Mouse (Mus musculus) hindbrain, embryonic 15.5 days (tissue): ENCODE results near the gene Rras2. TPM values are rescaled to one million over a fixed set of nuclear protein-coding genes. Genes with fewer than 3 reads are reported as not detected.

ENCODE experiments used
- ATAC-seq: fragments of 200-750 bp; cut with Nextera tagmentation; 2 replicates; pipeline ENCODE4 v1.8.0; 2017; ENCODE audit warnings: low read depth, moderate number of reproducible peaks, moderate TSS enrichment; ENCODE audit not compliant: low FRiP score
- H3K27ac ChIP-seq: fragments of 300-500 bp; sonication (generic); replicated peaks from 2 replicates; pipeline ENCODE4 v1.5.1; 2015; ENCODE audit warnings: mild to moderate bottlenecking, inconsistent platforms
- H3K27me3 ChIP-seq: fragments of 300-500 bp; sonication (generic); 2 replicates; pipeline ENCODE4 v1.6.1; 2015; ENCODE audit warnings: control low read depth, inconsistent platforms
- H3K36me3 ChIP-seq: fragments of 300-500 bp; sonication (generic); 2 replicates; pipeline ENCODE4 v1.6.1; 2015; ENCODE audit warnings: control low read depth, inconsistent platforms
- H3K4me1 ChIP-seq: fragments of 300-500 bp; sonication (generic); replicated peaks from 2 replicates; pipeline ENCODE4 v1.6.1; 2015; ENCODE audit warnings: control low read depth, inconsistent platforms
- H3K4me2 ChIP-seq: fragments of 300-500 bp; sonication (generic); 2 replicates; pipeline ENCODE4 v1.6.1; 2015; ENCODE audit warnings: moderate library complexity, mild to moderate bottlenecking, inconsistent platforms
- H3K4me3 ChIP-seq: fragments of 300-500 bp; sonication (generic); 2 replicates; pipeline ENCODE4 v1.5.1; 2015; ENCODE audit warnings: mild to moderate bottlenecking, inconsistent platforms
- H3K9ac ChIP-seq: fragments of 300-500 bp; sonication (generic); 2 replicates; pipeline ENCODE4 v1.6.1; 2015; ENCODE audit warnings: inconsistent platforms
- H3K9me3 ChIP-seq: fragments of 300-500 bp; sonication (generic); 2 replicates; pipeline ENCODE4 v1.6.1; 2016; ENCODE audit warnings: control low read depth, inconsistent platforms
- WGBS: fragments of 180-500 bp; shearing (Covaris S2); methylation state at CpG from one replicate; pipeline ENCODE4 v1.1.7; 2015; 5-methylcytosine and 5-hydroxymethylcytosine counted together
- polyA plus RNA-seq: library from polyadenylated mRNA; unstranded; fragments of >200 nt; fragmentation: Nextera tagmentation; extraction: Ambion mirVana; gene quantifications from 2 replicates; pipeline ENCODE4 v1.2.1, GENCODE M21; 2015

Gene Rras2
- polyA plus RNA-seq, 1 experiment from 2014 or later, result 19.3 TPM

DNA sequence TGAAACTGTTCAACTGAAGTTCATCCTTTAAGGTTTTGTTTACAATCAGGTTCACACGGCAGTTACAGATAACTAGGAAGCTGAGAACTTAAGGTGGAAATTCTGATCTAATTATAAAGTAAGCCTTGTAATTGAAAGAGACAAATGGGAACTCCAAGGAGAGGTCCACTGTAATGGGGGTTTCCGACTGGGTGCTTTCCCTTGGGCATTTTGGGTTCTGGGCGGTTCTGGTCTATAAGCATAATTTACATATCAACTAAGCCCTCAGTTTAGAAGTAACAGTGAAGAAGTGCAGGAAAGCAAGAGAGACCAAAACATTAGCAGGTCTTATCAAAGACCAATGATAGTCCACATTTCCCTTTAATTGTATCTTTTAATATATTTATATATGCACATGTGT, 33.8 kb downstream of the Rras2 start:
- H3K9me3 ChIP-seq, result no peaks in the 10 kb centered on the region
- H3K4me1 ChIP-seq, result peaks cover 6% of the 10 kb centered on the region; the same call in 1 of the 2 replicates
- H3K4me3 ChIP-seq, result no peak overlapping the region
- 67% methylated on average over 3 of the region's 3 CpGs for WGBS
- no peak for ATAC-seq
- H3K27ac ChIP-seq, result no peak overlapping the region
- no peak overlapping the region for H3K4me2 ChIP-seq
- no peaks in the 10 kb centered on the region for H3K27me3 ChIP-seq
- H3K36me3 ChIP-seq, result no peaks in the 10 kb centered on the region
- no peak overlapping the region for H3K9ac ChIP-seq

DNA sequence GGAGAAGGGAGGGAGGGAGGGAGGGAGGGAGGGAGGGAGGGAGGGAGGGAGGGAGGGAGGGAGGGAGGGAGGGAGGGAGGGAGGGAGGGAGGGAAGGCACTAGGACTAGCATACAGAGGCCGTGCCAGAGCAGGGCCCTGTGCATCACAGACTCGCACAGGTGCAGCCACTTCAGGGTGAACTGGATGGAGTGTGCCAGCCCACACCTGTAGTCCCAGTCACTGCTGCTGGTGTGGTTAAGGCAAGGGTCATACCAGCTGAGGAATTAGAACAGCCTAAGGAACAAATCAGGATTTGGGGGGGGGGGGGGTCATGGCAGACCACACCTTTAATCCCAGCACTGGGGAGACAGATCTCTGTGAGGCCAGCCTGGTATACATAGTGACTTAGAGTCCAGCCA, 34.5 kb downstream of the Rras2 start:
- H3K4me2 ChIP-seq, result no peak overlapping the region
- no peak for ATAC-seq
- H3K9me3 ChIP-seq, result no peaks in the 10 kb centered on the region
- H3K36me3 ChIP-seq, result no peaks in the 10 kb centered on the region
- no peak overlapping the region for H3K27ac ChIP-seq
- H3K9ac ChIP-seq, result no peak overlapping the region
- 75% methylated on average over 2 of the region's 2 CpGs for WGBS
- no peaks in the 10 kb centered on the region for H3K27me3 ChIP-seq
- H3K4me3 ChIP-seq, result no peak overlapping the region
- peaks cover 5% of the 10 kb centered on the region; the same call in 1 of the 2 replicates for H3K4me1 ChIP-seq

DNA sequence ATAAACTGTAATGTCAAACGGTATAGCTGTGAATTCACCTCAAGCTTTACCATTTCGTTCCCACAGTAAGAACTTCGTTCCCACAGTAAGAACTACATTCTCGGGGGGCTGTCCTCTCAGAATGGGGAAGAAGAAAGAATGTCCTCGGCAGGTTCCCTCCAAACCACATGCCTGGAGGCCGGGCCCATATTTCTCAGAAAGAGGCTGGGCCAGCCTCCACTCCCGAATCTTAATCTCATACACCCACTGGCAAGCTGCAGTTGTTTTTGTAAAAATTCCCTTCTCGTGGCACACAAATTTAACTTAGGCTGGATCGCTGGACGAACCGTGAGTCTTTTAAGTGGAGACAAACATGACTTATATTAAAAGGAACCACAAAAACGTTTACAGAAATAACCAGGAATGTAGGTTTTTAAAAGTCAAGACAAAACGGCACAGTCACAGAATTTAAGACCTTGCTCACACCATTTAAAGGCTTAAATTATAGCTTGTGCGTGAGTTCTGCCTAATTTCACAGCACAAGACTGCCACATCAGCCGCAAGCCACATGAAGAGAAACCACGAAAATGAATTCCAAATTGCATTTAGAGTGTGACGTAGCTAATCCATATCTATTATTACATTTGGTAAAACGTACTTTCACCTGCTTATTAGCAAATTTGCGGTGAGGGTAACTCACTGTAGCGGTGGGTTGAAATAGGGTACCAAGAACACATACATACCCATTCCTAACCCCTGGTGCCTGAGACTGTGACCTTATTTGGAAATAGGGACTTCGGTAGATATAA, 35.8 kb downstream of the Rras2 start:
- Histone ChIP-seq H3K9ac (no peak overlapping the region), H3K4me1 (no peaks in the 10 kb centered on the region), H3K4me3 (no peak overlapping the region), H3K27ac (no peak overlapping the region), H3K9me3 (no peaks in the 10 kb centered on the region), H3K27me3 (no peaks in the 10 kb centered on the region), H3K36me3 (no peaks in the 10 kb centered on the region), H3K4me2 (no peak overlapping the region)
- WGBS, result 87% methylated on average over 21 of the region's 21 CpGs
- no peak for ATAC-seq

DNA sequence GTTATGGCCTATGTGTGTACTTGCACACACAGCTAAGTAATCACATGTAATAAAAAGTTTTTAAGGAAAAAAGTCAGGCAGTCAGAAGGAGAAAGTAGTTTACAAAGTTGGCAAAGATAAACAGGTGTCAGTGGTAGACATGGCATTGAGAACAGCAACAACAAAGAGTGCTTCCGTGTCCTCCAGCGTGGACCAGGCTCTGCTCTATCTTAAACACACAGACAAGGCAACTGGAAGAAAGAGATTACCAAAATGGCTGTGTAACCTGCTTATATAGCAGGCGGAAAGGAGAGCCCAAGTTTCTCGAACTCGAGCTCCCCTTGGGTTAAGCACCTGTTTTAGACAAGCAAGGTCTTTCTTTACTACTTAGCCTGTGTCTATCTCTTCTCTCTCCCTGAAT, 37.3 kb downstream of the Rras2 start:
- no peak for ATAC-seq

DNA sequence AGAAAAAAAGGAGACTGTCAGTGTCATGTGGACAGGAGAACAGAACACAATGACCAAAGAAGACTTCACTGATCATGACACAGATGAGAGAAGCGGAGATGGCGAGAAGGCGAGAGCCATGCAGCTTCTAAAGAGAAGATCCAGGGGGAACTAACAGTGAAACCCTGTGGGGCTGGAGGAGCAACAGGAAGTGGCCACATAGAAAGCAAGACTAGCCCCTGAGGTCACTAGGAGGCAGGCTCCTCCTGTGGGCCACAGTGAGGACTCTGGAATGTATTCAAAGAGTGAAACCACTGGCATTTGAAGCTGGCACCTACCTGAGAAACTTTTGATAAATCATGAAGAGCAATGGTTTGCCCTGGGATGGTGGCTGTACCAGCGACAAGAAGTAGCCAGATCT, 38.2 kb downstream of the Rras2 start:
- H3K9ac ChIP-seq, result no peak overlapping the region
- no peaks in the 10 kb centered on the region for H3K9me3 ChIP-seq
- ATAC-seq, result no peak
- no peak overlapping the region for H3K4me3 ChIP-seq
- no peaks in the 10 kb centered on the region for H3K27me3 ChIP-seq
- WGBS, result 89% methylated on average over 4 of the region's 4 CpGs
- H3K27ac ChIP-seq, result no peak overlapping the region
- no peak overlapping the region for H3K4me2 ChIP-seq
- no peaks in the 10 kb centered on the region for H3K36me3 ChIP-seq
- no peaks in the 10 kb centered on the region for H3K4me1 ChIP-seq

More for the DNA sequence above, 37.3 kb downstream of the Rras2 start:
- Histone ChIP-seq H3K36me3 (no peaks in the 10 kb centered on the region), H3K27me3 (no peaks in the 10 kb centered on the region), H3K4me1 (no peaks in the 10 kb centered on the region), H3K9me3 (no peaks in the 10 kb centered on the region), H3K27ac (no peak overlapping the region), H3K4me3 (no peak overlapping the region), H3K4me2 (no peak overlapping the region), H3K9ac (no peak overlapping the region)
- WGBS, result 97% methylated on average over 5 of the region's 5 CpGs

DNA sequence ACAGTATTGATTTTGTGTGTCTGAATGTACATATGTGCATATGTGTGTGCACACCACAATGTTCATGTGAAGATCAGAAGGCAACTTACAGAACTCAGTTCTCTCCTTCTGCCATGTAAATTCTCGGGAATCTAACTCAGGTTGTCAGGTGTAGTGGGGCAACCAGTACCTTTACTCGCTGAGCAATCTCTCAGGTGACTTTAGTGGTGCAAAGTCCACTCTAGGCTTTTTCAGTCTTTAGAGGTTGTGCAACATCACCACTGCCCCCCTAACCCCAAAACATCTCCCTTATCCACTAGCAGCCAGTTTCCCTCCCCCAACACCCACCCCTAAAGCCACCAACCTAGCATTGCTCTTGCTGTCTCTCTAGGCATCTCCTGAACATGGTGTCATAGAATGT, 43.0 kb downstream of the Rras2 start:
- WGBS, result 79% methylated on average over 2 of the region's 2 CpGs
- H3K27me3 ChIP-seq, result no peaks in the 10 kb centered on the region
- no peak overlapping the region for H3K4me2 ChIP-seq
- no peaks in the 10 kb centered on the region for H3K36me3 ChIP-seq
- H3K27ac ChIP-seq, result no peak overlapping the region
- no peak overlapping the region for H3K9ac ChIP-seq
- no peak for ATAC-seq
- no peaks in the 10 kb centered on the region; the same call in 1 of the 2 replicates for H3K4me1 ChIP-seq
- H3K4me3 ChIP-seq, result no peak overlapping the region
- H3K9me3 ChIP-seq, result no peaks in the 10 kb centered on the region

DNA sequence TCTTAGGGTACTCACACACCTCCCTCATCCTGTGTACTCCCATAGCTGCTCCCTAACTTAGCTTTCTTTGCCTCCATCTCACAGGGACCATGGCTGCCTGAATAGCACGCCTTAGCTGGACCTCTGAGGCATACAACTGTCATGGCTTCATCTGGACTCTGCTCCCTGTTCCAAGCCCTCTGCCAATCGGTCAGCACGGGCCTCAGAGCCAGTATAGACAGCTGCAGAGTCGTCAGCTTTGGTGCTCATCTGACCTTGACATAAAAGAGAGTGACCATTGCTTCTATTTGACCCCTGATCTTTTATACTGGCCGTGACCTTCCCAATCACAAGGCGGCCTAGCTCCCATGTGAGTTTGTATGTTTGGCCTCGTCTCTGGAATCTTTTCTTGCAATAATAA, 43.4 kb downstream of the Rras2 start:
- H3K4me3 ChIP-seq, result no peak overlapping the region
- WGBS, result 51% methylated on average over 7 of the region's 7 CpGs
- ATAC-seq, result no peak
- no peaks in the 10 kb centered on the region for H3K27me3 ChIP-seq
- no peak overlapping the region for H3K4me2 ChIP-seq
- no peaks in the 10 kb centered on the region for H3K9me3 ChIP-seq
- no peak overlapping the region for H3K27ac ChIP-seq
- no peak overlapping the region for H3K9ac ChIP-seq
- H3K4me1 ChIP-seq, result no peaks in the 10 kb centered on the region; the same call in 1 of the 2 replicates
- H3K36me3 ChIP-seq, result no peaks in the 10 kb centered on the region

DNA sequence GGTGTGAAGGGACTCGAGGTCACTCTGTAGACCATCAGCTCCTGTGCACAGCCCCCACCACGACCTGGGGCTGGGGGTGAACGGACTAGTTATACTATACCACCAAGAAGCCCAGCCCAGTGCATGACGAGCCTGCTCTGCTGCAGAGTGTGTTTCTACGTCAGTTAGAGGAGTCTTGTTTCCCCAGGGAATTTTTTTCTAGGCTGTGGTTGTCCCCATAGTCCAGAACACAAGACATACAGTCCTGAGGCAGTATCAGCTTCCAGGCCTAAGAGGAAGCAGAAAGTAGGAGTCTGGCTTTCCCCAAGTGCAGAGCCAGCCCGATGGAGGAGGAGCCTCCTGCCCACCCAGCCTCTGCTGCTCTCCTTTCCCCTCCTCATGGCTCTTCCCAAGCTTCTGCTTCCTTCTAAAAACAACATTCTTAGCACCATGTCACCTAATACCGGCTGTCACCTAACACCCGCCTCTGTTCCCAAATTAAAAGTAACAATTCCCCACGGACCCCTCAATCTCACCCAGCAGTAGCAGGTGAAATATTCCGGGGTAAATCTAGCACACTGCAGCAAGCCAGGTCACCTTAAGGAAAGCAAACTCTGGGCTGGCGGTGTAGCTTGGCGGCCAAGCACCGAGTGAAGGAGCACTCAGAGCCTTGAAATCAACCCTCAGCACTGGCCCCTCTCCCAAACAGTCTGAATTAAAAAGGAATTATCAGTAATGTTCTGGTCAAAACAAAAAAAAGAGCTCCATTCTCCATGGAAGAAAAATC, 45.5 kb downstream of the Rras2 start:
- Histone ChIP-seq H3K27ac (no peak overlapping the region), H3K9me3 (no peaks in the 10 kb centered on the region), H3K27me3 (no peaks in the 10 kb centered on the region), H3K4me2 (no peak overlapping the region), H3K9ac (no peak overlapping the region), H3K36me3 (no peaks in the 10 kb centered on the region), H3K4me3 (no peak overlapping the region), H3K4me1 (no peaks in the 10 kb centered on the region; the same call in 1 of the 2 replicates)
- no peak for ATAC-seq
- 42% methylated on average over 13 of the region's 13 CpGs for WGBS

DNA sequence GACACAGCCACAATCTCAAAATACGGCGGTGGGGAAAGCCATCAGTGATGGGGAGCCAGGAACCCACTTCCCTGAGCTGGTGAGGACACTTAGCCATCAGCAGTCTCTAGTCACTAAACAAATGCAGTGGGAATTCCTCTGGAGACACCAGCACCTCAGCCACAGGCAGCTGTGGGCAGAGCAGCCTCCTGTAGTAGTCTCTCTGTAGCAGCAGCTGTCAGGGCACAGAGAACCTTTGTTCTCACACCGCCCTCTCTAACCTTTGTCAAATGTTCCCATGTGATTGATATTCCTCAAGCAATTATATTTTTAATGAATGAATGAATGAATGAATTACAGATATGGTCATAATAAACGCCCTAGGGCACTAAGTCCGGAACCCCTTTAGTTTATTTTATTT, 46.2 kb downstream of the Rras2 start:
- WGBS, result 70% methylated on average over 5 of the region's 5 CpGs

DNA sequence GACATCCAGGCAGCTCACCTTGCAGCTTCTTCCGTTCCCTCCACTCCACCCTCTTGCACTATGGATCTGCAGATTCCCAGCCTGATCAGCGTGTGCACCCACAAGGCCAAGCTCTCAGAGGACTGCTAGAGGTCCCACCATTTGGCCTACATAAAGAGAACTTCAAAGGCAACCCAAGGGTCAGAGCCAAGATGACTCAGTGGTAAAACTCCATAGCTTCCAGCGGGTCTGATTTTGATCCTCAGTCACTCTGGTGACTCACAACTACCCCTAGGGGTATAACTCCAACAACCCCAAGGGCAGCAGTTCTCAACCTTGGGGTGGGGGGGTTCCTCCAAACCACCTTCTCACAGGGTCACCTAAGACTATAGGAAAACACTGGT, 47.1 kb downstream of the Rras2 start:
- no peak for ATAC-seq
- no peaks in the 10 kb centered on the region for H3K36me3 ChIP-seq
- no peak overlapping the region for H3K4me2 ChIP-seq
- no peak overlapping the region for H3K27ac ChIP-seq
- no peak overlapping the region for H3K4me3 ChIP-seq
- H3K9ac ChIP-seq, result no peak overlapping the region
- no peaks in the 10 kb centered on the region for H3K27me3 ChIP-seq
- 88% methylated on average over 3 of the region's 3 CpGs for WGBS
- H3K9me3 ChIP-seq, result no peaks in the 10 kb centered on the region
- H3K4me1 ChIP-seq, result peaks cover 13% of the 10 kb centered on the region

More for the DNA sequence above, 46.2 kb downstream of the Rras2 start:
- Histone ChIP-seq H3K36me3 (no peaks in the 10 kb centered on the region), H3K9me3 (no peaks in the 10 kb centered on the region), H3K27me3 (no peaks in the 10 kb centered on the region), H3K4me1 (peaks cover 6% of the 10 kb centered on the region), H3K4me2 (no peak overlapping the region), H3K27ac (no peak overlapping the region), H3K4me3 (no peak overlapping the region), H3K9ac (no peak overlapping the region)
- ATAC-seq, result no peak

DNA sequence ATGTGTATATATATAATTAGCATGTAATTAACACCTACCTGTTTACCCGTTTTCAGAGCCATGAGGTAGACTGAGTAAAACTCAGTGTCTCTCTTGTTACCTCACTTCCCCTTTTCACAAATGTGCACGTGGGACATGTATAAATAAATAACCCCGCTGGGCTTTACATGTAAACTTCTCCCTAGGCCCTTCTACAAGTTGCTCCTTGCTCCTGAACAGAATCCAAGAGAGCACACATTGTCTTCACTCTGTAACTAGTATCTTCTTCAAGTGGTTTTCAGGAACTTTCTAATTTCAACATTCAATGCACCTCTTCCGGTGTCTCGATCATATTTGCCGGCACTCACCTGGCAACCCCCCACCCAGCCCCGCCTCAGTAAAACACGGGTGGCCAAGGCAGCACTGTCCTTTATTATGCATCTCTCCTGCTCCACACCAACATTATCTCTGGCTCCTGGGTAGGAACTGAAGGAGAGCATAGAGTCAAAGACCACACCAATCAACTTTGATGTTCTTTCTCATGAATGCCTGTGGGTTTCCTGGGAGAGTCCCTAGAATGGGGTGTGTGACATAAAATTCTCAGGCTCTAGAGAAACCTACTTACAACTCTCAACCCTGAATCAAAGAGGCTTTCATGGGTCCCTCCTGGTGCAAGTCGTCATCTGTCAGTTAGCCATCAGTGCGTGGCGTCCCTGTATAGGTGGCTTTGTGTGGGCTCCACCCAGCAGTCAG, 47.7 kb downstream of the Rras2 start:
- 90% methylated on average over 11 of the region's 11 CpGs for WGBS
- Histone ChIP-seq H3K4me1 (peaks cover 13% of the 10 kb centered on the region), H3K9ac (no peak overlapping the region), H3K4me3 (no peak overlapping the region), H3K9me3 (no peaks in the 10 kb centered on the region), H3K36me3 (no peaks in the 10 kb centered on the region), H3K27me3 (no peaks in the 10 kb centered on the region), H3K4me2 (no peak overlapping the region), H3K27ac (no peak overlapping the region)
- no peak for ATAC-seq

DNA sequence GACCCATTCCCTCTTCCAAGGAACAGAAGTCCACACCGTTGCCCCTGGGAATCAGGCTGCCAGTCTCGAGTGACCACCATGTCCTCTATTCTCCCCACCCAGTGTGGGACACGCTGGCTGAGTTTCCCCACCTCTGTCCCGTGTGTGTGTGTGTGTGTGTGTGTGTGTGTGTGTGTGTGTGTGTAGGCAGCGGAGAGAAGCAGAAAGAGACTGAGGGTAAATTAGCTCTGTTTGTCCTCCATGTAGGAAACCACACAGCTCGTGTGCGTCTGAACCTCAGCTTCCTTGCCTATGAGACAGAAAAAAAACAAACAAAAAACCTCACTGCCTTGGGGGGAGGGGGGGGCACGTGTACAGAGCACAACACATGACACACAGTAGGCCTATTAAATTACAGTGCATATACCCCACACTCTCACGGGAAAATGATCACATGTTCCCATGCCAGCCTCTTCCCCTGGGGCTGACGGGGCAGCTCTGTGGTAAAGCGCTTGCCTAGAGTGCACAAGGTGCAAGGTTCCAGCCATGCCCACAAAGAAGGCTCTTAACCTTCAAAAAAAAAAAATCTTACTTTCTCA, 48.5 kb downstream of the Rras2 start:
- WGBS, result 82% methylated on average over 11 of the region's 11 CpGs
- no peak for ATAC-seq
- Histone ChIP-seq H3K27me3 (no peaks in the 10 kb centered on the region), H3K4me2 (no peak overlapping the region), H3K36me3 (no peaks in the 10 kb centered on the region), H3K4me3 (no peak overlapping the region), H3K9me3 (no peaks in the 10 kb centered on the region), H3K9ac (no peak overlapping the region), H3K27ac (no peak overlapping the region), H3K4me1 (peaks cover 13% of the 10 kb centered on the region)
